Mouse (Mus musculus) ES-Bruce4 (cell line): Measurements from ENCODE around the gene Plekho2. TPM values are rescaled to one million over a fixed set of nuclear protein-coding genes. Genes with fewer than 3 reads are reported as not detected.

Experiments
- H3K27ac ChIP-seq: 2 replicates; pipeline ENCODE4 v1.5.1; 2012; ENCODE audit warnings: low read length, inconsistent platforms; ENCODE audit not compliant: insufficient read depth
- H3K27me3 ChIP-seq: 2 replicates; pipeline ENCODE4 v1.6.1; 2012; ENCODE audit warnings: mild to moderate bottlenecking, low read length, inconsistent platforms; ENCODE audit not compliant: control insufficient read depth, poor library complexity, insufficient read depth, severe bottlenecking
- H3K36me3 ChIP-seq: 2 replicates; pipeline ENCODE4 v1.6.1; 2012; ENCODE audit warnings: inconsistent platforms, mild to moderate bottlenecking, low read length, moderate library complexity; ENCODE audit not compliant: control insufficient read depth, poor library complexity, insufficient read depth, severe bottlenecking
- H3K4me1 ChIP-seq: one replicate; pipeline ENCODE4 v1.8.1; 2011; ENCODE audit warnings: low read length; ENCODE audit not compliant: control insufficient read depth, insufficient read depth
- H3K4me3 ChIP-seq: 2 replicates; pipeline ENCODE4 v1.5.1; 2011; ENCODE audit warnings: low read depth, mild to moderate bottlenecking, low read length
- H3K9ac ChIP-seq: 2 replicates; pipeline ENCODE4 v1.6.1; 2012; ENCODE audit warnings: low read depth, mild to moderate bottlenecking, inconsistent platforms; ENCODE audit not compliant: poor library complexity, severe bottlenecking
- H3K9me3 ChIP-seq: replicated peaks from 2 replicates; pipeline ENCODE4 v1.6.1; 2012; ENCODE audit warnings: mild to moderate bottlenecking, low read length, inconsistent platforms; ENCODE audit not compliant: control insufficient read depth, poor library complexity, insufficient read depth, severe bottlenecking
- CTCF ChIP-seq: IDR thresholded peaks from one replicate; pipeline ENCODE4 v1.8.1; 2011; ENCODE audit warnings: low read depth, low read length
- EP300 ChIP-seq: IDR thresholded peaks from 2 replicates; pipeline ENCODE4 v1.6.1; 2011; ENCODE audit warnings: low read depth, low read length; ENCODE audit not compliant: insufficient read depth
- POLR2A ChIP-seq: IDR thresholded peaks from one replicate; pipeline ENCODE4 v1.8.1; 2011; ENCODE audit warnings: low read length; ENCODE audit not compliant: insufficient read depth
- polyA plus RNA-seq: library from polyadenylated mRNA; stranded (reverse); fragments of >200 nt; gene quantifications from 2 replicates; pipeline ENCODE4 v1.2.4, GENCODE M21; 2011; ENCODE audit warnings: low read depth; ENCODE audit not compliant: missing spikeins, insufficient read depth, insufficient read length

Gene Plekho2
- polyA plus RNA-seq: 6.1 and 6.2 TPM in 2 replicates

DNA sequence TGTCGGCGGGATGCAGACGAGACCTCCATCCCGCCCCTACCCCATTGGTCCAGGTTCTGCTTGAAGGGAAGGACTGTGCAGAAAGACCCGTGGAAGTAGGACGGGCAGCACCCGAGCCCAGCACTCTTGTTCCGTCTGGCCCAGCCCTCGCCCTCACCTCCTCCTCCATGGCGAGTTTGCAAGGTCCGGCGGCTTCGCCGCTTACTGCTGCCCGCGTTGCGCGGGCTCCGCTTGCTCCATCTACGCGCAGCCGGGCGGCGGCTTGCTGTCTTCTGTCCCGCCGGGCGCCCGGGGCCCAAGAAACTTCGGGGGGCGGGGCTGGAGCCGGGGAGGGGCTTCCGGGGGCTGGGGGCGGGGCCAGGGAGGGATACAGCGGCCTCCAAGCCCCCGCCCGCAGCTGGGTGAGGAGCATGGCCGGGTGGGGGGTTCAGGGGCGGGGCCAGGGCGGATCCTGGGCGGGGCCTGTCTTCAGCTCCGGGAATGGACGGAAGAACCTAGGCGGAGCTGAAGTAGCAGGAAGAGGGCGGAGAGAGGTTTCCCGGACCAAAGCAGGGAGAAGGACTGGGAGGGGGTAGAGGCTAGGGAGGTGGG, at the start of gene Plekho2:
Plekho2 (minus strand) TSS at position 260 of the 591 bp plus-strand sequence.
- Histone ChIP-seq H3K4me3 (peak within 1 kb of the TSS; percentile 84), H3K4me1 (no peaks in the 10 kb centered on the region), H3K9ac (peak within 1 kb of the TSS; percentile 65), H3K27me3 (no peaks in the 10 kb centered on the region), H3K36me3 (no peaks in the 10 kb centered on the region), H3K9me3 (no peaks in the 10 kb centered on the region), H3K27ac (peak within 1 kb of the TSS; percentile 52)
- TF ChIP-seq EP300 (0 out of 2 replicates have a peak, but pooled peaks have one; percentile 22), POLR2A (peak; percentile 40), CTCF (no peak)

DNA sequence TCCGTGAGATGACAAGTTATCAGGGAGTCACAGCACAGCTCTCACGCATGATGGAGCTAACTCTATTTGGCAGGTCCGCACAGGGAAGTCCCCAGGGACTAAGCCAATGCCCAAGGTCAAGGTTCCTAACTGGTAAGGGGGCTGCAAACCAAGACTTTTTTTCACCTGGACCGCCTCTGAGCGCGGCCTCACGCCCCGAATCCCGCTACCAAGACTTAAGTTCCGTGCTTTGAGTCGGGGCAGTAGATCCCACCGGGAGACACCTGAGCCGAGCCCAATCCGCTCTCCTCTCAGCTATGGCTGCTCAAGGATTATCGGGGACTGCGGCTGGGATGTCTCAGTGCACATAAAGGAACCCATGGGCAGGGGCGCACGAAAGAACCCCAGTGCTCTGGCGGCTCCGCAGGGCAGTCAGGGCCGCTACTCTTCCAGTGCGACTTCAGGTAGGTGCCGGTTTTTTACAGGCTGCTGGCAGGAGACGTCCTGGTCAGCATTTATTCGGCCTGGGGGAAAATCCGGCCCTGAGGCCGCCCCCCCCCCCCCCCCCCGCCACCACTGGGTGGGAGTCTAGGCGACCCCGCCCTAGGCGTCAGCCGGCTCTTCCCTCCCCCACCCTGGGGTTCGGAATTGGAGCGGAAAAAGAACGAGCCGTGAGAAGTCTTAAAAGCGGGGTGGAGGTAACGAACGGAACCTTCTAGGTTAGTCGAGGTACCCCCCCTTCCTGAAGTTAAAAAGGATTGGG, 49.4 kb upstream of the Plekho2 start, which contains the start of gene Rbpms2:
Rbpms2 (plus strand) TSS at position 624 of the 742 bp plus-strand sequence.
- TF ChIP-seq POLR2A (peak; percentile 17), CTCF (no peak)
- Histone ChIP-seq H3K4me3 (peak within 1 kb of the TSS; percentile 92), H3K27me3 (no peaks in the 10 kb centered on the region), H3K36me3 (no peaks in the 10 kb centered on the region), H3K27ac (peak within 1 kb of the TSS; percentile 91), H3K4me1 (no peaks in the 10 kb centered on the region), H3K9ac (peak within 1 kb of the TSS; percentile 85), H3K9me3 (no peaks in the 10 kb centered on the region)

DNA sequence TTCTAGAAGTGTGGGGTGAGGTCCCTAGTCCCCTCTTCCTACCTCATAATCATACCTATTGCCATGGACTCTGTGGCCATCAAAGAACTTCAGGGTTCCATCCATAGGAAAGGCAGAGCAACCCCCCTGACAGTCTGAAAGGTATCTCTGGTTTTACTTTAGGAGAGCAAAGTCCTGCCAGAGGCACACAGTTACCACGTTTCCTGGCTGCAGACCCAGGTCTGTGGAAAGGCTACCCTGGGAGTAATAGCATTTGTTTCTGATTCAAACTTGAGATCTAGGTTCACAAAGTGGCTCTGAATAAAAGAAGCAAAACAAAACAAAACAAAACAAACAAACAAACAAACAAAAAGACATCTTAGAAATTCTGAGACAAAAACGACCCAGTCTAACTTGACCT, 44.4 kb upstream of the Plekho2 start:
- no peak overlapping the region for H3K4me3 ChIP-seq
- TF ChIP-seq EP300 (no peak), POLR2A (no peak), CTCF (no peak)
- H3K27me3 ChIP-seq: no peaks in the 10 kb centered on the region
- H3K36me3 ChIP-seq: no peaks in the 10 kb centered on the region
- H3K4me1 ChIP-seq: peaks cover 3% of the 10 kb centered on the region
- H3K9ac ChIP-seq: no peak overlapping the region
- H3K27ac ChIP-seq: no peak overlapping the region
- H3K9me3 ChIP-seq: no peaks in the 10 kb centered on the region

DNA sequence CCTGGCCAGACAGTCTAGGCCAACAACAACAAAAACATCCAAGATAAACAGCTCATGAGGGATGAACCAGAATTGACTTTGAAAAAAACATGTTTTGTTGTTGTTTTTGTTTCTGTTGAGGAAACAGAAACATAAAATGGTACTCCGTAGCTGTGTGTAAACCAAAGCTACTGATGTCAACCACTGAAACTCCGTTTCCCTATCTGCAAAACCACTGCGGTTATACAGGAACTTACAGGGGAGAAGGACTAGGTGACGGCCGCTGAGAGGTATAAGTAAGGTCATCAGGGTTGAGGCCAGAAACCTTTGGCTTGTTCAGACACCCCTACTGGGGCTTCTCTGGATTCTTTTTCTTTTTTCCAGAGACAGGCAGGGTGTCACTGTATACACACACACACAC, 43.0 kb upstream of the Plekho2 start:
- no peaks in the 10 kb centered on the region for H3K27me3 ChIP-seq
- peaks cover 5% of the 10 kb centered on the region for H3K4me1 ChIP-seq
- H3K4me3 ChIP-seq: no peak overlapping the region
- H3K36me3 ChIP-seq: no peaks in the 10 kb centered on the region
- TF ChIP-seq EP300 (no peak), CTCF (no peak), POLR2A (no peak)
- H3K9me3 ChIP-seq: no peaks in the 10 kb centered on the region
- H3K27ac ChIP-seq: no peak overlapping the region
- H3K9ac ChIP-seq: no peak overlapping the region

- no peak overlapping the region for H3K27ac ChIP-seq
- TF ChIP-seq POLR2A (no peak), EP300 (no peak), CTCF (no peak)
Observed at GRCm38 (mm10) chr9:65621666-65622065, 41.8 kb upstream of the Plekho2 start.

DNA sequence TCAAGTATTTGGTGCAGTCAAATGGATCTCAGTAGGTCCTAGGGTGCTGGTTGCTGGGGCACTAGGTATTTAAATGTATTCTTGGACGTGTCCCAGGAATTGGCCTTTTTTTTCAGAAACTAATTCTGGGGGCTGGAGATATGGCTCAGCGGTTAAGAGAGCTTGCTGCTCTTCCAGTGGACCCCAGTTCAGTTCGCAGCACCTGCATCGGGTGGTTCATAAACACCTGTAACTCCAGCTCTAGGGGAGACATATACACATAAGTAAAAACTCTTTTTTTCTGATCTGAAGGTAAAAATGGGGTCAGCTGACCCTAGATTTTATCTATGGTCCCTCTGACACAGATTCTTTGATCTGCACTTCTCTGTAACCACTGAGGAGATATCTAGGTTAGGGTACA, 41.4 kb upstream of the Plekho2 start:
- Histone ChIP-seq H3K4me1 (peaks cover 8% of the 10 kb centered on the region), H3K9ac (no peak overlapping the region), H3K9me3 (no peaks in the 10 kb centered on the region), H3K4me3 (no peak overlapping the region), H3K27me3 (no peaks in the 10 kb centered on the region), H3K27ac (no peak overlapping the region), H3K36me3 (no peaks in the 10 kb centered on the region)
- TF ChIP-seq CTCF (no peak), EP300 (no peak), POLR2A (no peak)

More at GRCm38 (mm10) chr9:65621666-65622065, 41.8 kb upstream of the Plekho2 start:
- Histone ChIP-seq H3K9ac (no peak overlapping the region), H3K4me1 (peaks cover 8% of the 10 kb centered on the region), H3K9me3 (no peaks in the 10 kb centered on the region), H3K4me3 (no peak overlapping the region), H3K27me3 (no peaks in the 10 kb centered on the region), H3K36me3 (no peaks in the 10 kb centered on the region)
